Mouse (Mus musculus) granulocyte monocyte progenitor cell, adult 5-6 weeks (primary cell): Measurements from ENCODE around the gene Cfap206. TPM values are rescaled to one million over a fixed set of nuclear protein-coding genes. Genes with fewer than 3 reads are reported as not detected.

Experiments
- ATAC-seq: replicated peaks from 2 replicates; pipeline ENCODE4 v1.8.0; 2016; ENCODE audit warnings: mild to moderate bottlenecking, moderate TSS enrichment, inconsistent platforms; ENCODE audit not compliant: poor library complexity, severe bottlenecking
- total RNA-seq, 2 experiments: library from RNA; stranded (forward) in 1 of 2; stranded (reverse) in 1 of 2; fragments of 200-712, 200-1000 nt in 1 of 2; fragments of >200 nt in 1 of 2; fragmentation: Nextera tagmentation in 1 of 2; gene quantifications; 2 replicates each; pipeline ENCODE4 v1.2.3; 2014 to 2017

Cfap206 gene
- total RNA-seq, 2 experiments from 2014 or later = not detected

GRCm38 (mm10) chr4:34680530-34680929, 49.5 kb downstream of the Cfap206 start:
- ATAC-seq = peak; percentile 46; the same call in 1 of the 2 replicates

GRCm38 (mm10) chr4:34673721-34674120, 56.3 kb downstream of the Cfap206 start:
- no peak for ATAC-seq

GRCm38 (mm10) chr4:34667923-34668322, 62.1 kb downstream of the Cfap206 start:
- ATAC-seq = no peak

- ATAC-seq = 0 out of 2 replicates have a peak, but pooled peaks have one; percentile 17
Observed at GRCm38 (mm10) chr4:34661927-34662326, 68.1 kb downstream of the Cfap206 start.

- 0 out of 2 replicates have a peak, but pooled peaks have one; percentile 1 for ATAC-seq
Observed at GRCm38 (mm10) chr4:34661514-34661913, 68.5 kb downstream of the Cfap206 start.

- ATAC-seq = no peak
Observed at GRCm38 (mm10) chr4:34659012-34659411, 71.0 kb downstream of the Cfap206 start.

GRCm38 (mm10) chr4:34656101-34656500, 73.9 kb downstream of the Cfap206 start:
- ATAC-seq = no peak

- ATAC-seq = no peak
Observed at GRCm38 (mm10) chr4:34653179-34653578, 76.8 kb downstream of the Cfap206 start.

GRCm38 (mm10) chr4:34644779-34645178, 85.2 kb downstream of the Cfap206 start:
- ATAC-seq = no peak

GRCm38 (mm10) chr4:34640731-34641130, 89.3 kb downstream of the Cfap206 start:
- ATAC-seq = no peak

- ATAC-seq = no peak
Observed at GRCm38 (mm10) chr4:34639745-34640364, 90.2 kb downstream of the Cfap206 start.

Other genes starting within 250 kb of the Cfap206 start
- gene Akirin2, start 179.3 kb downstream of the Cfap206 start, total RNA-seq (2014; fragmentation: Nextera tagmentation) = 22.0 and 37.7 TPM in 2 replicates
- gene Akirin2, start 179.3 kb downstream of the Cfap206 start, total RNA-seq (2017) = 40.0 and 46.0 TPM in 2 replicates
- 114 and 131 TPM in 2 replicates for gene Orc3, start 115.3 kb downstream of the Cfap206 start, total RNA-seq (2014; fragmentation: Nextera tagmentation)
- gene Orc3, start 115.3 kb downstream of the Cfap206 start, total RNA-seq (2017) = 117 and 151 TPM in 2 replicates
- gene Rars2, start 115.2 kb downstream of the Cfap206 start, total RNA-seq (2014; fragmentation: Nextera tagmentation) = 34.4 and 35.5 TPM in 2 replicates
- gene Rars2, start 115.2 kb downstream of the Cfap206 start, total RNA-seq (2017) = 43.3 and 43.4 TPM in 2 replicates
- 18.5 and 30.9 TPM in 2 replicates for gene Slc35a1, start 42.8 kb downstream of the Cfap206 start, total RNA-seq (2014; fragmentation: Nextera tagmentation)
- gene Slc35a1, start 42.8 kb downstream of the Cfap206 start, total RNA-seq (2017) = 28.6 and 29.3 TPM in 2 replicates
- gene Gm136, start 26.1 kb upstream of the Cfap206 start, total RNA-seq (2014; fragmentation: Nextera tagmentation) = not detected in 2 replicates
- not detected in 2 replicates for gene Gm136, start 26.1 kb upstream of the Cfap206 start, total RNA-seq (2017)
- gene Smim8, start 48.2 kb upstream of the Cfap206 start, total RNA-seq (2014; fragmentation: Nextera tagmentation) = 12.3 and 29.8 TPM in 2 replicates
- gene Smim8, start 48.2 kb upstream of the Cfap206 start, total RNA-seq (2017) = 11.9 and 15.1 TPM in 2 replicates
- 23.6 and 27.4 TPM in 2 replicates for gene Zfp292, start 152.8 kb upstream of the Cfap206 start, total RNA-seq (2014; fragmentation: Nextera tagmentation)
- 28.6 and 29.5 TPM in 2 replicates for gene Zfp292, start 152.8 kb upstream of the Cfap206 start, total RNA-seq (2017)
- gene Cga, start 163.6 kb upstream of the Cfap206 start, total RNA-seq (2014; fragmentation: Nextera tagmentation) = not detected in 2 replicates
- not detected in 2 replicates for gene Cga, start 163.6 kb upstream of the Cfap206 start, total RNA-seq (2017)